Mouse (Mus musculus) spleen, embryonic (tissue): ENCODE measurements around the gene Slc41a1.

Experiments
- CTCF ChIA-PET: fragments of 350-600 bp; sonication (Branson Sonifier 250); formaldehyde crosslinking; loops from one replicate; lab custom pipeline; 2022; lab: Charles Lee

Slc41a1 gene

DNA sequence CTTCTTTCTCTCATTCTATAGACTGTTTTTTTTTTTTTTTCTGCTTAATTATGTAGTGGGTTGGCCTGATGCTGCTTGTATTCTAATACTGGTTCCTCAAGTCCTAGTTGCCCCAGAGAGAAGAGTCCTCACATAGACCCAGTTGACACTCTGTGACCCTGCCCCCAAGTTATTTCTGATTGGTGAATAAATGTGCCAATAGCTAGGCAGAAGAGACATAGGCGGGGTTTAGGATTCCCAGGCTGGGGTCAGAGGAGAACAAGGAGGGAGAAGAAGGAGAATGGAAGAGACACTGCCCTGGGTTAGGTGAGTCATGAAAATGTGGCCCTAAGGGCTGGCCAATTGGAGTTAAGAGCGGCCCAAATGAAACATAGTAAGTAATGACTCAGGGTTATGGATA is 52.5 kb downstream of the Slc41a1 start:
- CTCF ChIA-PET, result no interaction called here

DNA sequence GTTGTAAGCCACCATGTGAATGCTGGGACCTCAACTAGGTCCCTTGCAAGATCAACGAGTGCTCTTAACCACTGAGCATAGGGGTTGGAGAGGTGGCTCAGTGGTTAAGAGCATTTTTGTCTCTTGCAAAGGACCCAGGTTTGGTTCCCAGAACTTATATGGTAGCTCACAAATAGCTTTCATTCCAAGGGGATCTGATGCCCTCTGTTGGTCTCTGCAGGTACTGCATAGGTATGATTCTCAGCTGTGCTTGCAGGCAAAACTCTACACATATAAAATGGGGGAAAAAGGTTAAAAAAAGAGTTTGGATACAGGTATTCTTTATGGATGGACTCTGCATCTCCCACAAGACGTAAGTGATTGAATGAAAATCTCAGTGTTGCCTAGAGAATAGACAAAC is 55.5 kb downstream of the Slc41a1 start:
- CTCF ChIA-PET, result no interaction called here

DNA sequence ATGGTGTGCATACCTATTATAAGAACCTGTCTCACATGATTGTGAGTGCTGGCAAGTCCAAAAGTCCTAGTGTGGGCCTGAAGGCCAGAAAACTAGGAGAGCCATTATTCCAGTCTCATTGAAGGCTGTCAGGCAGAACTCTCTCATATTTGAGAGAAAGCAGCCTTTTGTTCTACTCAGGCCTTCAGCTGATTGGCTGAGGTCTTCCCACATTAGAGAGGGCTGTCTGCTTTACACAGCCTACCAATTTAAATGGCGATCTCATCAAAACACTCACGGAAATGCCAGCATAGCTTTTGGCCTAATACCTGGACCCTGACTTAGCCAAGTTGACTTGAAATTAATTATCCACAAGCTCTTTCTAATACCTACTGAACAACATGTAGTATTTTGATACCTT is 58.9 kb downstream of the Slc41a1 start:
- CTCF ChIA-PET, result interaction anchor here (0.5 to 0.8 kb wide), 2 partner anchors 62 to 339 kb away, joined by 3 to 4 read pairs; no protein-coding TSS in a partner anchor

DNA sequence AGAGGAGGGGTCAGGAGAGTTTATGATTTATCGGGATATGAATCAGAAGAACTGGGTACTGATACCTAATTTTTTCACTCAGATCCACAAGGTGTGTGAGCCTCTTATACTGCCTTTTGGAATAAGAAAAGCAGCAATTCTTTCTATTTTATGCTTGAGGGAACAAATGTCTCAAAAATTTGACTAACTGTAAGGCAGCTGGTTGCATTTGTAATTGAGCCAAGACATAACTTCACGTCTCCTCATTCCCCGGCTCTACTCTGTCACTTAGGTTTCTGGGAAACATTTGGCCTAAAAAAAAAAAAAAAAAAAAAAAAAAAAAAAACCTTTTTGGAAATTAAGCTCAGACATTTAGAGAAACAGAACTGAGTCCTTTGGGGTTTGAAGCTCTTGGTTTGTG is 59.3 kb downstream of the Slc41a1 start:
- CTCF ChIA-PET, result interaction anchor here (0.5 to 0.6 kb wide), 5 partner anchors 27 to 1610 kb away, joined by 3 to 8 read pairs (median 4); no protein-coding TSS in a partner anchor

DNA sequence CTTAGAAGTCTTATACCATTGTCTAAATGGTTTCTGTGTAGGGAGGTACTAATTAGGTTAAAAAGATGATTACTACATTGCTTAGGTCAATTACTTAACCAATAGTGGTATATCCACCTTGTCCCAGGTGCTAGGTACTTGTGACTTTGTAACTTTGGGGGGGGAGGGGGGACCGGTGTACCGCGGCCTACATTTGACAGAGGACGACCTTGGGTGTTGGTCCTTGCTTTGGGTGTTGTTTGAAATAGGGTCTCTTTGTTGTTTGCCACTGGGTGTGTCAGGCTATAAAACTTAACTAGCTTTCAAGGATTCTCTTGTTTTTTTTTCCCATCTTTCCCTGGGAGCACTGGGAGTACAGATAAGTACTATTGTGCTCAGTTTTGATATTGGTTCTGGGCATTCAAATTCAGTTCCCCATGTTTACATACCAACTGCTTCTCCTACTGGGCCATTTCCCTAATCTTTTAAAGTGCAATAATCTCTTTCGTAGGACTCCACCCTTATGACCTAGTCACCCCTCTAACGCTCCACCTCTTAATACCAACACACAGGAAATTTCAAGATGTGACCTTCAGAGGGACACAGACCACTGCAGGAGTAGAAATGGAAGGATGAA is 62.9 kb downstream of the Slc41a1 start:
- CTCF ChIA-PET, result no interaction called here

GRCm38 (mm10) chr1:131891436-131891835 is 64.1 kb downstream of the Slc41a1 start:
- CTCF ChIA-PET, result no interaction called here
